14 mouse cellular contexts compared by ENCODE assay signal in genomic region chr5:65019109-65019508, GRCm38 (mm10). TPM values are rescaled to one million over a fixed set of nuclear protein-coding genes. Genes with fewer than 3 reads are reported as not detected.
A peak's percentile ranks its signal among the peaks of the same experiment; 100 is the strongest.
DNase-seq lines count a peak whose midpoint lies in the region; ATAC-seq and TF ChIP-seq lines count a peak whose summit lies in the region.
"Had no signal": no experiment of that assay in that cellular context is flagged by ENCODE, and none has a peak within 500 bp of the region (broad histone marks: within the 10 kb centered on the region; RNA-seq: fewer than 3 reads in every experiment).

No protein-coding gene starts in this region.

- H3K9ac ChIP-seq in forebrain, postnatal 0 days = no peak overlapping the region
- H3K9ac ChIP-seq in forebrain, embryonic 12.5 days = no peak overlapping the region
- H3K9ac ChIP-seq in midbrain, embryonic 11.5 days (ENCODE audit: low read length) = no peak overlapping the region
- no peak overlapping the region for H3K9ac ChIP-seq in midbrain, postnatal 0 days (replicated peaks; ENCODE audit: low read length, poor library complexity, severe bottlenecking)
- H3K9ac ChIP-seq: heart, embryonic 15.5 days; limb, embryonic 12.5 days; liver, embryonic 15.5 days had no signal

- H3K36me3 ChIP-seq in forebrain, postnatal 0 days (ENCODE audit: insufficient read depth) = no peaks in the 10 kb centered on the region
- H3K36me3 ChIP-seq in forebrain, embryonic 12.5 days (replicated peaks) = no peaks in the 10 kb centered on the region
- H3K36me3 ChIP-seq in midbrain, embryonic 11.5 days (ENCODE audit: control insufficient read depth, insufficient read depth, low read length) = no peaks in the 10 kb centered on the region
- no peaks in the 10 kb centered on the region for H3K36me3 ChIP-seq in midbrain, postnatal 0 days (ENCODE audit: insufficient read depth, low read length)
- no peaks in the 10 kb centered on the region for H3K36me3 ChIP-seq in splenic B cell, adult 2 months (ENCODE audit: control insufficient read depth, insufficient read depth, low read length, poor library complexity, severe bottlenecking)
- H3K36me3 ChIP-seq: G1E had no signal

- H3K4me1 ChIP-seq in forebrain, postnatal 0 days (ENCODE audit: insufficient read depth) = no peaks in the 10 kb centered on the region
- no peaks in the 10 kb centered on the region for H3K4me1 ChIP-seq in forebrain, embryonic 12.5 days
- H3K4me1 ChIP-seq in midbrain, embryonic 11.5 days (ENCODE audit: control insufficient read depth, insufficient read depth, low read length) = no peaks in the 10 kb centered on the region
- no peaks in the 10 kb centered on the region for H3K4me1 ChIP-seq in midbrain, postnatal 0 days (ENCODE audit: insufficient read depth, low read length)
- H3K4me1 ChIP-seq: heart, embryonic 15.5 days; limb, embryonic 12.5 days had no signal

- no peak for ATAC-seq in forebrain, postnatal 0 days
- ATAC-seq in forebrain, embryonic 12.5 days (ENCODE audit: low FRiP score) = no peak
- ATAC-seq in midbrain, embryonic 11.5 days (ENCODE audit: low FRiP score) = no peak
- ATAC-seq in midbrain, postnatal 0 days (ENCODE audit: low FRiP score) = no peak
- peak; percentile 89 to 92 for ATAC-seq in hematopoietic stem cell, adult 5-6 weeks (replicated peaks in 1 of 2; ENCODE audit: insufficient read depth in 1 of 2, low FRiP score in 2 of 2, low TSS enrichment in 1 of 2, low read depth in 1 of 2, poor library complexity in 2 of 2, severe bottlenecking in 2 of 2)

- no peak for TF ChIP-seq CTCF in forebrain, postnatal 0 days (IDR thresholded peaks at IDR 0.05; ENCODE audit: low read depth)
- no peak for TF ChIP-seq CTCF in midbrain, postnatal 0 days (IDR thresholded peaks at IDR 0.05)

- H3K4me2 ChIP-seq in forebrain, postnatal 0 days (ENCODE audit: low read depth) = no peak overlapping the region
- no peak overlapping the region for H3K4me2 ChIP-seq in forebrain, embryonic 12.5 days
- no peak overlapping the region for H3K4me2 ChIP-seq in midbrain, embryonic 11.5 days
- H3K4me2 ChIP-seq in midbrain, postnatal 0 days (ENCODE audit: low read depth, low read length, poor library complexity, severe bottlenecking) = no peak overlapping the region
- H3K4me2 ChIP-seq: heart, embryonic 15.5 days; limb, embryonic 12.5 days; liver, embryonic 15.5 days had no signal

- H3K27ac ChIP-seq in forebrain, postnatal 0 days (ENCODE audit: low read depth, low read length) = 0 out of 2 replicates have a peak overlapping the region, but pooled peaks have one; percentile 1
- no peak overlapping the region for H3K27ac ChIP-seq in forebrain, embryonic 12.5 days
- no peak overlapping the region for H3K27ac ChIP-seq in midbrain, embryonic 11.5 days (ENCODE audit: low read depth, low read length)
- H3K27ac ChIP-seq in midbrain, postnatal 0 days (ENCODE audit: low read depth, low read length) = no peak overlapping the region
- H3K27ac ChIP-seq: heart, embryonic 15.5 days; liver, embryonic 15.5 days; macrophage had no signal

- H3K27me3 ChIP-seq in forebrain, postnatal 0 days (ENCODE audit: insufficient read depth, low read length) = no peaks in the 10 kb centered on the region
- H3K27me3 ChIP-seq in forebrain, embryonic 12.5 days = no peaks in the 10 kb centered on the region
- H3K27me3 ChIP-seq in midbrain, embryonic 11.5 days (ENCODE audit: control insufficient read depth, insufficient read depth, low read length) = no peaks in the 10 kb centered on the region
- H3K27me3 ChIP-seq in midbrain, postnatal 0 days (ENCODE audit: insufficient read depth, low read length) = no peaks in the 10 kb centered on the region
- H3K27me3 ChIP-seq in splenic B cell, adult 2 months (ENCODE audit: control insufficient read depth, insufficient read depth, low read length, poor library complexity, severe bottlenecking) = no peaks in the 10 kb centered on the region
- H3K27me3 ChIP-seq: heart, embryonic 15.5 days; limb, embryonic 12.5 days; liver, embryonic 15.5 days had no signal

- H3K9me3 ChIP-seq in forebrain, postnatal 0 days (ENCODE audit: low read length) = no peaks in the 10 kb centered on the region
- no peaks in the 10 kb centered on the region for H3K9me3 ChIP-seq in forebrain, embryonic 12.5 days
- no peaks in the 10 kb centered on the region for H3K9me3 ChIP-seq in midbrain, embryonic 11.5 days (ENCODE audit: control insufficient read depth, low read length)
- H3K9me3 ChIP-seq in midbrain, postnatal 0 days (ENCODE audit: low read length) = no peaks in the 10 kb centered on the region
- H3K9me3 ChIP-seq: G1E; heart, embryonic 15.5 days; limb, embryonic 12.5 days; liver, embryonic 15.5 days had no signal

- 72% methylated on average over 8 of the region's 8 CpGs for WGBS in forebrain, postnatal 0 days
- WGBS in forebrain, embryonic 12.5 days = 86% methylated on average over 8 of the region's 8 CpGs
- WGBS in midbrain, embryonic 11.5 days = 84% methylated on average over 8 of the region's 8 CpGs
- WGBS in midbrain, postnatal 0 days = 77% methylated on average over 8 of the region's 8 CpGs

- no peak for DNase-seq in forebrain, postnatal 0 days
- peak; percentile 26 for DNase-seq in midbrain, embryonic 11.5 days (ENCODE audit: low spot score, missing footprints)
- no peak for DNase-seq in midbrain, postnatal 0 days (ENCODE audit: low spot score)
- peak; percentile 20 for DNase-seq in splenic B cell, adult 2 months (ENCODE audit: low read depth, low spot score)
- DNase-seq in cerebellum, adult 11-12 months = no peak
- no peak for DNase-seq in adrenal gland, postnatal 4 days (ENCODE audit: low spot score in 2 of 2)
- DNase-seq: right cerebral cortex, postnatal 25 days had no signal

- no peak overlapping the region for H3K4me3 ChIP-seq in forebrain, postnatal 0 days (ENCODE audit: low read depth, low read length)
- no peak overlapping the region for H3K4me3 ChIP-seq in forebrain, embryonic 12.5 days (replicated peaks)
- no peak overlapping the region for H3K4me3 ChIP-seq in midbrain, embryonic 11.5 days (ENCODE audit: low read depth, low read length)
- H3K4me3 ChIP-seq in midbrain, postnatal 0 days (ENCODE audit: low read depth, low read length) = no peak overlapping the region
- H3K4me3 ChIP-seq: heart, embryonic 15.5 days; limb, embryonic 12.5 days; liver, embryonic 15.5 days had no signal

RNA-seq across cellular contexts. Expression of gene Fam114a1, which starts 49.2 kb away (rescaled TPM):
- total RNA-seq in forebrain, postnatal 0 days (2014; rRNA removed) = 3.8 and 6.1 TPM in 2 replicates
- 4.6 and 5.1 TPM in 2 replicates for polyA plus RNA-seq in forebrain, postnatal 0 days (2015; fragmentation: Nextera tagmentation; extraction: Ambion mirVana)
- 9.6 and 15.0 TPM in 2 replicates for polyA plus RNA-seq in forebrain, embryonic 12.5 days (2016; fragmentation: Nextera tagmentation; extraction: Ambion mirVana)
- 14.8 and 17.3 TPM in 2 replicates for polyA plus RNA-seq in midbrain, embryonic 11.5 days (2014; fragmentation: Nextera tagmentation; extraction: Ambion mirVana)
- total RNA-seq in midbrain, postnatal 0 days (2014; rRNA removed) = 2.5 and 6.2 TPM in 2 replicates
- polyA plus RNA-seq in midbrain, postnatal 0 days (2015; fragmentation: Nextera tagmentation; extraction: Ambion mirVana) = 5.0 and 5.4 TPM in 2 replicates
- 5.9 and 7.9 TPM in 2 replicates for total RNA-seq in hematopoietic stem cell, adult 5-6 weeks (2017)
- total RNA-seq in adrenal gland, postnatal 4 days (2021) = 10 to 100 TPM; 34.2 to 35.0 TPM
- polyA plus RNA-seq: G1E had no signal

RNA-seq across cellular contexts. Expression of gene Tlr6, which starts 59.2 kb away (rescaled TPM):
- total RNA-seq in forebrain, postnatal 0 days (2014; rRNA removed) = 0.31 and 0.81 TPM in 2 replicates
- polyA plus RNA-seq in forebrain, postnatal 0 days (2015; fragmentation: Nextera tagmentation; extraction: Ambion mirVana) = 0.18 and 0.25 TPM in 2 replicates
- polyA plus RNA-seq in forebrain, embryonic 12.5 days (2016; fragmentation: Nextera tagmentation; extraction: Ambion mirVana) = 0.32 TPM in 2 replicates
- 0.33 and 0.41 TPM in 2 replicates for polyA plus RNA-seq in midbrain, embryonic 11.5 days (2014; fragmentation: Nextera tagmentation; extraction: Ambion mirVana)
- 0.38 and 0.61 TPM in 2 replicates for total RNA-seq in midbrain, postnatal 0 days (2014; rRNA removed)
- polyA plus RNA-seq in midbrain, postnatal 0 days (2015; fragmentation: Nextera tagmentation; extraction: Ambion mirVana) = 0.33 and 0.41 TPM in 2 replicates
- total RNA-seq in hematopoietic stem cell, adult 5-6 weeks (2017) = 2.1 and 28.4 TPM in 2 replicates
- 1 to 10 TPM; 1.5 to 2.4 TPM for total RNA-seq in adrenal gland, postnatal 4 days (2021)
- polyA plus RNA-seq: G1E had no signal

Comparison
In these comparisons a context has a peak if more than half of its experiments do, and no peak if none do; other contexts are left out.
1. DNase-seq: peak in midbrain, embryonic 11.5 days (single experiment) and splenic B cell, adult 2 months (single experiment); none in forebrain, postnatal 0 days (single experiment), midbrain, postnatal 0 days (single experiment), cerebellum, adult 11-12 months (single experiment) and adrenal gland, postnatal 4 days (0 of 2).
2. ATAC-seq: peak in hematopoietic stem cell, adult 5-6 weeks (2 of 2); none in forebrain, postnatal 0 days (single experiment), forebrain, embryonic 12.5 days (single experiment), midbrain, embryonic 11.5 days (single experiment) and midbrain, postnatal 0 days (single experiment).